Mouse (Mus musculus): ENCODE data around the gene Calca. TPM values are rescaled to one million over a fixed set of nuclear protein-coding genes. Genes with fewer than 3 reads are reported as not detected.

The Calca gene
- polyA plus RNA-seq, 1 experiment from 2014 or later = 11.2 TPM

Other genes starting within 250 kb of the Calca start
- gene Pde3b, start 221.1 kb downstream of the Calca start, polyA plus RNA-seq (2015; fragmentation: Nextera tagmentation; extraction: Ambion mirVana) = 3.9 and 4.5 TPM in 2 replicates
- 2.0 and 2.8 TPM in 2 replicates for gene Cyp2r1, start 73.4 kb downstream of the Calca start, polyA plus RNA-seq (2015; fragmentation: Nextera tagmentation; extraction: Ambion mirVana)
- gene Calcb, start 82.3 kb upstream of the Calca start, polyA plus RNA-seq (2015; fragmentation: Nextera tagmentation; extraction: Ambion mirVana) = 2.2 and 2.3 TPM in 2 replicates
- gene Insc, start 107.3 kb upstream of the Calca start, polyA plus RNA-seq (2015; fragmentation: Nextera tagmentation; extraction: Ambion mirVana) = 13.6 and 14.7 TPM in 2 replicates